In the genomic region with DNA sequence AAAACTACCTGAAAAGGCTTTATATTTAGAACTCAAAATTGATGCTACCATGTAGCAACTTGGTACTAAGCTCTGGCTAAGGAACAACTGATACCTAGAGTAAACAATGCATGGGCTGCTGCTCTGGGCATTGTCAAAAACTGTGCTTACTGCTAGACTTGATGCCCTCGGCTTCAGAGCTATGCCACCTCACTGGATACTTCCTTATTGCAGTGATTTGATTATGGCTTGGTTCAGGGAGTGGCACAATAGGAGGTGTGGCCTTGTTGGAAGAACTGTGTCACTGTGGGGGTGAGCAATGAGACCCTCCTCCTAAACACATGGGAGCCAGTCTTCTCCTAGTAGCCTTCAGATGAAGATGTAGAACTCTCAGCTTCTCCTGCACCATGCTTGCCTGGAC, we compare ENCODE assay signal across 22 mouse cellular contexts. TPM values are rescaled to one million over a fixed set of nuclear protein-coding genes. Genes with fewer than 3 reads are reported as not detected.
A peak's percentile ranks its signal among the peaks of the same experiment; 100 is the strongest.
DNase-seq lines count a peak whose midpoint lies in the region; ATAC-seq lines count a peak whose summit lies in the region.
"Had no signal": no experiment of that assay in that cellular context is flagged by ENCODE, and none has a peak within 500 bp of the region (broad histone marks: within the 10 kb centered on the region; RNA-seq: fewer than 3 reads in every experiment).

No protein-coding gene starts in this region.

- H3K27ac ChIP-seq in intestine, embryonic 15.5 days = no peak overlapping the region
- no peak overlapping the region for H3K27ac ChIP-seq in intestine, embryonic 16.5 days (ENCODE audit: low read length)
- H3K27ac ChIP-seq: embryonic facial prominence, embryonic 13.5 days; embryonic facial prominence, embryonic 15.5 days; forebrain, embryonic 13.5 days; forebrain, embryonic 15.5 days had no signal

- no peak overlapping the region for H3K4me3 ChIP-seq in intestine, embryonic 15.5 days (replicated peaks)
- no peak overlapping the region for H3K4me3 ChIP-seq in intestine, embryonic 16.5 days (ENCODE audit: low read length)
- H3K4me3 ChIP-seq: embryonic facial prominence, embryonic 13.5 days; embryonic facial prominence, embryonic 15.5 days; forebrain, embryonic 13.5 days; forebrain, embryonic 15.5 days had no signal

- WGBS in intestine, embryonic 15.5 days = 35% methylated on average over 1 of the region's 1 CpGs
- 39% methylated on average over 1 of the region's 1 CpGs for WGBS in intestine, embryonic 16.5 days
- 23% methylated on average over 1 of the region's 1 CpGs for WGBS in large intestine, adult 2 months

- 0 out of 2 replicates have a peak, but pooled peaks cover 4% of the 10 kb centered on the region for H3K36me3 ChIP-seq in intestine, embryonic 15.5 days
- H3K36me3 ChIP-seq in intestine, embryonic 16.5 days (ENCODE audit: control insufficient read depth, insufficient read depth, low read length) = peaks cover 2% of the 10 kb centered on the region; the same call in 1 of the 2 replicates

- peak; percentile 43; the same call in 1 of the 2 replicates for ATAC-seq in intestine, embryonic 15.5 days
- ATAC-seq in intestine, embryonic 16.5 days = peak; percentile 52
- ATAC-seq: forebrain, embryonic 13.5 days; forebrain, embryonic 15.5 days; forebrain, postnatal 0 days had no signal

- H3K9ac ChIP-seq in intestine, embryonic 15.5 days = no peak overlapping the region
- no peak overlapping the region for H3K9ac ChIP-seq in intestine, embryonic 16.5 days (ENCODE audit: low read depth, low read length)
- H3K9ac ChIP-seq: embryonic facial prominence, embryonic 13.5 days; embryonic facial prominence, embryonic 15.5 days; forebrain, embryonic 13.5 days; forebrain, embryonic 15.5 days; forebrain, postnatal 0 days had no signal

- H3K27me3 ChIP-seq in intestine, embryonic 15.5 days (replicated peaks) = no peaks in the 10 kb centered on the region
- H3K27me3 ChIP-seq in intestine, embryonic 16.5 days (replicated peaks; ENCODE audit: control insufficient read depth, insufficient read depth, low read length) = no peaks in the 10 kb centered on the region
- H3K27me3 ChIP-seq: embryonic facial prominence, embryonic 13.5 days; embryonic facial prominence, embryonic 15.5 days; forebrain, embryonic 13.5 days; forebrain, embryonic 15.5 days had no signal

- H3K4me2 ChIP-seq in intestine, embryonic 15.5 days (replicated peaks) = no peak overlapping the region
- no peak overlapping the region for H3K4me2 ChIP-seq in intestine, embryonic 16.5 days (ENCODE audit: low read depth, low read length)
- H3K4me2 ChIP-seq: embryonic facial prominence, embryonic 13.5 days; embryonic facial prominence, embryonic 15.5 days; forebrain, embryonic 13.5 days; forebrain, embryonic 15.5 days had no signal

- H3K9me3 ChIP-seq in intestine, embryonic 15.5 days = no peaks in the 10 kb centered on the region
- H3K9me3 ChIP-seq in intestine, embryonic 16.5 days (ENCODE audit: control insufficient read depth, low read length) = no peaks in the 10 kb centered on the region
- H3K9me3 ChIP-seq: embryonic facial prominence, embryonic 15.5 days; forebrain, embryonic 13.5 days; forebrain, embryonic 15.5 days had no signal

- peak; percentile 31 for DNase-seq in large intestine, adult 2 months (ENCODE audit: low read depth, low spot score)
- DNase-seq in gastrocnemius, adult 18-20 months (ENCODE audit: low spot score) = no peak
- no peak for DNase-seq in gastrocnemius, postnatal 4 days (ENCODE audit: low spot score in 2 of 2)
- DNase-seq: adrenal gland, adult 2 months; adrenal gland, postnatal 10 days; adrenal gland, postnatal 25 days; cerebellum, adult 11 months; cerebellum, adult 18-20 months; cerebellum, adult 8-10 months; cerebellum, adult 9-11 months; cerebellum, postnatal 14 days; cerebellum, postnatal 36 days; embryo, embryonic 11 days; forebrain, postnatal 0 days had no signal

- no peaks in the 10 kb centered on the region for H3K4me1 ChIP-seq in intestine, embryonic 15.5 days (replicated peaks)
- no peaks in the 10 kb centered on the region for H3K4me1 ChIP-seq in intestine, embryonic 16.5 days (ENCODE audit: control insufficient read depth, insufficient read depth, low read length)
- H3K4me1 ChIP-seq: forebrain, embryonic 13.5 days; forebrain, embryonic 15.5 days had no signal

RNA-seq across cellular contexts. Expression of gene 1500015O10Rik, which starts 38.9 kb away (rescaled TPM):
- polyA plus RNA-seq in intestine, embryonic 15.5 days (2015; fragmentation: Nextera tagmentation; extraction: Ambion mirVana) = 3.5 and 4.4 TPM in 2 replicates
- polyA plus RNA-seq in intestine, embryonic 16.5 days (2015; fragmentation: Nextera tagmentation; extraction: Ambion mirVana) = 2.9 and 3.2 TPM in 2 replicates
- 0.15 and 0.26 TPM in 2 replicates for polyA plus RNA-seq in large intestine, adult 2 months (2012; rRNA removed)
- 1 to 10 TPM; 1.5 to 4.0 TPM for total RNA-seq in gastrocnemius, adult 18-20 months (2021)
- 10 to 100 TPM; 23.4 to 34.8 TPM for total RNA-seq in gastrocnemius, postnatal 4 days (2021)
- total RNA-seq: common myeloid progenitor, adult 5-6 weeks; MEL had no signal

RNA-seq across cellular contexts. Expression of gene Uxs1, which starts 58.3 kb away (rescaled TPM):
- 16.2 and 19.3 TPM in 2 replicates for polyA plus RNA-seq in intestine, embryonic 15.5 days (2015; fragmentation: Nextera tagmentation; extraction: Ambion mirVana)
- 14.8 and 17.5 TPM in 2 replicates for polyA plus RNA-seq in intestine, embryonic 16.5 days (2015; fragmentation: Nextera tagmentation; extraction: Ambion mirVana)
- polyA plus RNA-seq in large intestine, adult 2 months (2012; rRNA removed) = 7.8 and 9.1 TPM in 2 replicates
- 10 to 100 TPM in 1 of 2 experiments, 1 to 10 TPM in 1; 9.2 to 13.8 TPM for total RNA-seq in gastrocnemius, adult 18-20 months (2021)
- total RNA-seq in gastrocnemius, postnatal 4 days (2021) = 10 to 100 TPM; 18.3 to 19.3 TPM
